Mouse (Mus musculus) spleen, adult 2 months (tissue): Measurements from ENCODE around the gene Plekha1. TPM values are rescaled to one million over a fixed set of nuclear protein-coding genes. Genes with fewer than 3 reads are reported as not detected.

Source experiments
- DNase-seq, 2 experiments: peaks; one replicate each; pipeline versions ENCODE4 v3.0.0 to v3.0.0-alpha.2; 2012 to 2021; ENCODE audit warnings: low spot score in 2 of 2, low read depth in 1 of 2
- H3K27ac ChIP-seq: fragments of 200-500 bp; 2 replicates; pipeline ENCODE4 v1.5.1; 2012; ENCODE audit warnings: low read length, inconsistent platforms; ENCODE audit not compliant: insufficient read depth
- H3K27me3 ChIP-seq: fragments of 200-500 bp; 2 replicates; pipeline ENCODE4 v1.6.1; 2012; ENCODE audit warnings: mild to moderate bottlenecking, moderate library complexity, low read length, inconsistent platforms; ENCODE audit not compliant: control insufficient read depth, insufficient read depth
- H3K36me3 ChIP-seq: fragments of 200-500 bp; 2 replicates; pipeline ENCODE4 v1.6.1; 2012; ENCODE audit warnings: mild to moderate bottlenecking, low read length, inconsistent platforms; ENCODE audit not compliant: control insufficient read depth, insufficient read depth
- H3K4me1 ChIP-seq: fragments of 200-500 bp; 2 replicates; pipeline ENCODE4 v1.6.1; 2011; ENCODE audit warnings: inconsistent platforms; ENCODE audit not compliant: control insufficient read depth, insufficient read depth, insufficient read length
- H3K4me3 ChIP-seq: fragments of 200-500 bp; 2 replicates; pipeline ENCODE4 v1.5.1; 2011; ENCODE audit warnings: mild to moderate bottlenecking, inconsistent platforms; ENCODE audit not compliant: insufficient read depth, insufficient read length; ENCODE audit errors: extremely low read depth
- CTCF ChIP-seq: fragments of 200-500 bp; IDR thresholded peaks from 2 replicates; pipeline ENCODE4 v1.5.1; 2011; ENCODE audit warnings: mild to moderate bottlenecking, inconsistent platforms; ENCODE audit not compliant: insufficient read depth, insufficient read length, insufficient replicate concordance; ENCODE audit errors: extremely low read depth
- POLR2A ChIP-seq: fragments of 200-500 bp; IDR thresholded peaks from 2 replicates; pipeline ENCODE4 v1.6.1; 2011; ENCODE audit warnings: low read depth, low read length, inconsistent platforms
- WGBS: fragments of 180-500 bp; shearing (Covaris S2); methylation state at CpG from one replicate; pipeline ENCODE4 v1.1.7; 2018; 5-methylcytosine and 5-hydroxymethylcytosine counted together
- polyA plus RNA-seq: library from polyadenylated mRNA; depleted of rRNA; stranded (reverse); fragments of >200 nt; gene quantifications from 2 replicates; pipeline ENCODE4 v1.2.3, GENCODE M21; 2012

The Plekha1 gene
- polyA plus RNA-seq, 1 experiment = 22.5 TPM

DNA sequence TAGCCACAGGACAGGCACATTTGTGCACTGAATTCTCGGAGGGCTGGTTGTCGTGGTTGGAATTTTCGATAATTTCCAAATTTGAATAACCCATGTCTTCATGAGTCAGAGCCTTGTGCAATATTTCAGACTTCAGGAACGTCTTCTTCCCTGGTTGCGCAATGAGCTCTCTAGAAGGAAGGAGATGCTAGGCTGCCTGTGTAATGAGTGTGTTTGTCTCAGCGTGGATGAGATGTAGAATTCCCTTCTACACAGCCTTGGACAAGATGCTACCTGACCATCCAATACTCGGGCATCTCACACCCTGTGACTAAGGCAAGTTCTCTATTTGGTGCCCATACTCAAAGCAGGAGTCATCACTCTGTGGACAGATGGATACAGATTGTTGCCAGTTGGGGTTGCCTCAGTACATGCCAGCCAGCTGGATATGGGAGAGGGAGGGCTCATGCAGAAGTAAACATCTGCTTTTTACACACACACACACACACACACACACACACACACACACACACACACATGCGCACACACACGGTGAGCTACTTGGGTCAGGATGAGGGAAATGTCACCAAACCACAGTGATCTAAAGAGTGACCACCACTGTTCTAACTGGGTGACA is 77.8 kb downstream of the Plekha1 start:
- Histone ChIP-seq H3K27me3 (no peaks in the 10 kb centered on the region), H3K36me3 (no peaks in the 10 kb centered on the region), H3K4me1 (0 out of 2 replicates have a peak, but pooled peaks cover 3% of the 10 kb centered on the region), H3K4me3 (no peak overlapping the region), H3K27ac (no peak overlapping the region)
- TF ChIP-seq CTCF (no peak), POLR2A (no peak)
- DNase-seq = no peak
- 67% methylated on average over 9 of the region's 9 CpGs for WGBS

DNA sequence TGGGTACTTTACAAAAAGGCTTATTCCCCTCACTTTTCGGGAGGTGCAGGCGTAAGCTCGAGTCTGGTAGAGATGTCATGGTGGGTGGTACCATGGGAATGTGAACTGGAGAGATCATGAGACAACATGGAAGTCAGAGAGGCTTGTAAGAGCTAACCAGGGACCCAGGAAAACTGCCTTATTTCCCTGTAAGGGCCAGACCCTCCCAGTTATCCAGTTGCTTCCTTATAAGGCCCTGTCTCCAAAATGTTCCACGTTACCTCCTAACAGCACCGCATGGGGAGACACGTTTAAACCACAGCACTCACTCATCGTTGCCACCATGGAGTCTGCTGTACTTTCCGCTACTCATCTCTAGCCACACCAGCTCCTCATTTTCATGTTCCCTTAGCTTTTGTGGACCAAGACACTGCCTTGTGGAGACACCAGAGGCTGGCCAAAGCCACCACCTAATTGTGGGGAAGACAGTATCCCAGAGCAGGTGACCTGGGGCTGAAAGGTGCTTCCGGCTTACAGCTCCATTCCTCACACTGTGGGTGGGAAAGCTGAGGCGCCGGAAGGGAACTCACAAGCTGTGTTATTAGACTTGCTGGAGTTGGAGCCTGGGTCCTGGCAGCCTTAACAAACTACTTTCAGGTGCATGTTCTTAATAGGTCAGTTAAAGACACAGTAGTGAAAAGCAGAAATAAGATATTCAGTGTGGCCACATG is 79.4 kb downstream of the Plekha1 start:
- H3K36me3 ChIP-seq = no peaks in the 10 kb centered on the region
- no peak for DNase-seq
- TF ChIP-seq CTCF = no peak
- WGBS = 93% methylated on average over 11 of the region's 11 CpGs
- H3K27me3 ChIP-seq = no peaks in the 10 kb centered on the region
- no peak overlapping the region for H3K27ac ChIP-seq
- H3K4me3 ChIP-seq = no peak overlapping the region
- no peaks in the 10 kb centered on the region for H3K4me1 ChIP-seq

DNA sequence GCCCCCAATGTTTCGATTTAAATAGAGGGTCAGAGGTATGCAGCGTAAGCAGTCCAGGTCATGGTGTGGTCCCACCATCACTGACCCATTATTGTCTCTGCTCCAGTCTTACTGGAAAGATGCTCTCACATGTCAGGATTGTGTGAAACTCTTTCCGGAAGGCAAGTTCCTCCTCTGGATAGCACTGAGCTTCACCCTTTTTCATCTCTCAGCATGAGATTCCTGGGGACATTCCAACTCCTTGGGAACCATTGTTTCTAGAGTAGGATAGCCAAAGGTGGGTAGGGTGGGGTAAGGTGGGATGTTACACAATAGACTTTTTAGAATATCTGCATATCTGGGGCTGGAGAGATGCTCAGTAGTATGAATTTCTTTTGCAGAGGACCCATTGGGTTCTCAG is 80.2 kb downstream of the Plekha1 start:
- Histone ChIP-seq H3K36me3 (no peaks in the 10 kb centered on the region), H3K4me1 (no peaks in the 10 kb centered on the region), H3K27me3 (no peaks in the 10 kb centered on the region), H3K4me3 (no peak overlapping the region), H3K27ac (no peak overlapping the region)
- WGBS = 92% methylated on average over 3 of the region's 3 CpGs
- TF ChIP-seq POLR2A (no peak), CTCF (no peak)
- no peak for DNase-seq

DNA sequence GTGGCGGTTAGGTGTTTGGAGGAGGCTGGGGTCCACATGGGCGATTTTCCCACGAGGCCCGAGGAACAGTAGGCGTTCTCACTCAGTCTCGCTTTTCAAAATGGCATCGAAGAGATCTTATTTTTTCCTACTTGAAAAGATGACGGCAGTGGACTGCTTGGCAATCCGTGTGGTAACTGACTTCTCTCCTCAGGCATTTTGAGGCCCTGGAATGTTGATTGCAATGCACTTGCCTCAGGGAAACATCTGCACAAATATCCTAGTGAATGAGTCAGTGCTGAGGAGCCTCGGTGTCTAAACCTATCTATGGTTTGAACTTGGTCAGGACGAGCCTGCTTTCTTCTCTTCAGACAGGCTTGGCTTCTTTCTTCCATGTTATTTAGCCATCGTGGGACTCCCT is 80.7 kb downstream of the Plekha1 start:
- TF ChIP-seq CTCF = no peak
- no peaks in the 10 kb centered on the region for H3K27me3 ChIP-seq
- no peaks in the 10 kb centered on the region for H3K4me1 ChIP-seq
- WGBS = 90% methylated on average over 12 of the region's 12 CpGs
- no peak overlapping the region for H3K27ac ChIP-seq
- no peak overlapping the region for H3K4me3 ChIP-seq
- H3K36me3 ChIP-seq = no peaks in the 10 kb centered on the region
- no peak for DNase-seq

DNA sequence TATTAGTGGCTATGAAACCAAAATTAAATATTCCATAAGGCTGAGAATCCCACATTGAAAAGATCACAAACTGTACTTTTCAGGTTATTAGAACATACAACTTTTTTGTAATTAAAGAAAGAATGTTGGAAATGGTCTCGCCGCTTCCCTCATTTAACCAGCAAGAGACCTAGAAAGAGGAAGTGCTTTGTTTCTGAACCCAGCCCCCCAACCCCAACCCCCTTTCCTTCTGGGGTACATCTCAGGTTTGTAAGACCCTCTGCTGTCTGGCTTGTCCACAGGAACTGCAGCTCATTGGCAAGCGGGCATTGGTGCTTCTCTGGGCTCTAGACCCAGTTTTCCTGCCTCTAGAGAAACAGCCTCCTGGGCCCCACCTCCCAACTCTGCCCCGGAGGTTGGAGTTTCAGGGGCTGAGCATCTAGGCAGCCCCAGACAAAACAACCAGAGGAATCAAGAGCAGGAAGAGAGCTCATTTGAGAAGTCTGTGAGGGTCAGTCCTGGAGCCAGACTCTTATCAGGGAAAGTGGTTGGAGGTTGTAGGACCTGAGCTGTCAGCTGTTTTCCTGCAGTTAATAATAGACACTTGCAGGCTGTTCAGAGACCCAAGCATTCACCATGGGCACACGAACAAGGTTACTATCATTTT is 83.1 kb downstream of the Plekha1 start:
- WGBS = 10% methylated on average over 5 of the region's 5 CpGs
- no peak for TF ChIP-seq CTCF
- TF ChIP-seq POLR2A = no peak
- H3K27ac ChIP-seq = no peak overlapping the region
- H3K4me3 ChIP-seq = no peak overlapping the region
- DNase-seq = no peak
- no peaks in the 10 kb centered on the region for H3K36me3 ChIP-seq
- no peaks in the 10 kb centered on the region for H3K27me3 ChIP-seq
- no peaks in the 10 kb centered on the region for H3K4me1 ChIP-seq

DNA sequence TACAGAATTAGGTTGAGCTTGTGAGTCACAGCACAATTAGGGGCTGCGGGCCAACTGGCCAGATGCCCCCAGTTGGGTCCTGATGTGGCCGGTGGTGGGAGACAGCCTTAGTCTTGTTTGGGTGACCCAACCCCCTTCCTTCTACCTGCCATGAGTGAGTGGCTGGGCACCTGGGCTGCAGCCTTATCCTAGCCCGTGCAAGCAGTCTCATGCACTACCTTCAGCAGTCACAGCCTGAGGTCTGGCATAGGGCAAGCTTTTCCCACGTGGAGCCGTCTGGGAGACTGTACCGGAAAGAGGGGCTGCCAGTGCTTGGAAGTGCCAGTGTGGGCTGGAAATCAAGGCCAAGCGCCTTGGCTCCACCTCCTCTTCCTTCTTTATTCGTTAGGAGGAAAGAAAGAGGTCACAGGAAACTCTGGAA is 83.8 kb downstream of the Plekha1 start:
- Histone ChIP-seq H3K27me3 (no peaks in the 10 kb centered on the region), H3K4me1 (no peaks in the 10 kb centered on the region), H3K36me3 (no peaks in the 10 kb centered on the region), H3K4me3 (no peak overlapping the region), H3K27ac (no peak overlapping the region)
- WGBS = 42% methylated on average over 8 of the region's 8 CpGs
- no peak for TF ChIP-seq CTCF
- TF ChIP-seq POLR2A = no peak
- DNase-seq = no peak

DNA sequence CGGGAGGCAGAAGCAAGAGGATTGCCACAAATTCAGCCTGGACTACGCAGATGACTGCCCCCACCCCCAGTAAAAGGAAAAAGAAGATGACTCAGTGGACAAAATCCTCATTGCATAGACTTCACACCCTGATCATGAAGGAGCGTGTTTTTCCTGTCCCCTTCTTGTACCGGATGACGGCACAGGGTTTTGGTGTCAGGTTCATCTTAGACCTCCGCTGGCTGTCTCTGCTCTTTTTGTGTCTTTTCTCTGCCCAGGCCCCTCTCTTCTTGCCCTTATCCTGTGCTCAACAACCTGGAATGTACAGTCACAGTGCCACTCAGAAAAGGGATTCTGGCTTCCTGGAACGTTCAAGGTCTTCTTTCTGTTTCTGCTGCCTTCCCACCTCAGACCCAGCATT is 84.9 kb downstream of the Plekha1 start:
- no peak for TF ChIP-seq POLR2A
- TF ChIP-seq CTCF = no peak
- no peak for DNase-seq
- Histone ChIP-seq H3K4me1 (no peaks in the 10 kb centered on the region), H3K36me3 (no peaks in the 10 kb centered on the region), H3K27me3 (no peaks in the 10 kb centered on the region), H3K4me3 (no peak overlapping the region), H3K27ac (no peak overlapping the region)
- 88% methylated on average over 7 of the region's 7 CpGs for WGBS
